Mouse (Mus musculus) C2C12 (cell line): Measurements from ENCODE around the gene Mx1.

ENCODE experiments used
- CEBPB ChIP-seq: IDR thresholded peaks from one replicate; pipeline ENCODE4 v1.6.1; 2011; ENCODE audit warnings: low read depth, mild to moderate bottlenecking, control low read depth, moderate library complexity
- CTCF ChIP-seq: IDR thresholded peaks from one replicate; pipeline ENCODE4 v1.5.1; 2011; ENCODE audit not compliant: control insufficient read depth, insufficient read depth, insufficient read length

- TF ChIP-seq CTCF (no peak), CEBPB (no peak)
Measured at GRCm38 (mm10) chr16:97428026-97428425, 34.7 kb downstream of the Mx1 start.
